Mouse (Mus musculus): ENCODE results near the gene Eif2d. TPM values are rescaled to one million over a fixed set of nuclear protein-coding genes. Genes with fewer than 3 reads are reported as not detected.

Gene Eif2d
- total RNA-seq, 1 experiment from 2014 or later = 45.0 TPM

GRCm38 (mm10) chr1:131175819-131176218 is 22.8 kb downstream of the Eif2d start:
- ATAC-seq (replicated peaks in 1 of 2; ENCODE audit: insufficient read depth in 1 of 2, low FRiP score in 2 of 2, low TSS enrichment in 1 of 2, low read depth in 1 of 2, poor library complexity in 2 of 2, severe bottlenecking in 2 of 2) = no peak

GRCm38 (mm10) chr1:131177249-131177648 is 24.3 kb downstream of the Eif2d start:
- ATAC-seq (replicated peaks in 1 of 2; ENCODE audit: insufficient read depth in 1 of 2, low FRiP score in 2 of 2, low TSS enrichment in 1 of 2, low read depth in 1 of 2, poor library complexity in 2 of 2, severe bottlenecking in 2 of 2) = no peak

GRCm38 (mm10) chr1:131178083-131178482 is 25.1 kb downstream of the Eif2d start:
- ATAC-seq (replicated peaks in 1 of 2; ENCODE audit: insufficient read depth in 1 of 2, low FRiP score in 2 of 2, low TSS enrichment in 1 of 2, low read depth in 1 of 2, poor library complexity in 2 of 2, severe bottlenecking in 2 of 2) = no peak

GRCm38 (mm10) chr1:131180386-131180785 is 27.4 kb downstream of the Eif2d start:
- ATAC-seq (replicated peaks in 1 of 2; ENCODE audit: insufficient read depth in 1 of 2, low FRiP score in 2 of 2, low TSS enrichment in 1 of 2, low read depth in 1 of 2, poor library complexity in 2 of 2, severe bottlenecking in 2 of 2) = no peak

- ATAC-seq (replicated peaks in 1 of 2; ENCODE audit: insufficient read depth in 1 of 2, low FRiP score in 2 of 2, low TSS enrichment in 1 of 2, low read depth in 1 of 2, poor library complexity in 2 of 2, severe bottlenecking in 2 of 2) = peak; percentile 60 to 71
These were observed 28.9 kb downstream of the Eif2d start for GRCm38 (mm10) chr1:131181642-131182527.

- no peak for ATAC-seq (replicated peaks in 1 of 2; ENCODE audit: insufficient read depth in 1 of 2, low FRiP score in 2 of 2, low TSS enrichment in 1 of 2, low read depth in 1 of 2, poor library complexity in 2 of 2, severe bottlenecking in 2 of 2)
These were observed 30.2 kb downstream of the Eif2d start for GRCm38 (mm10) chr1:131183201-131183600.

- ATAC-seq (replicated peaks in 1 of 2; ENCODE audit: insufficient read depth in 1 of 2, low FRiP score in 2 of 2, low TSS enrichment in 1 of 2, low read depth in 1 of 2, poor library complexity in 2 of 2, severe bottlenecking in 2 of 2) = peak; percentile 40 to 54; a peak in 2 of 4 replicates
These were observed 31.4 kb downstream of the Eif2d start for GRCm38 (mm10) chr1:131184253-131184955.

GRCm38 (mm10) chr1:131184956-131185660 is 32.1 kb downstream of the Eif2d start:
- no peak for ATAC-seq (replicated peaks in 1 of 2; ENCODE audit: insufficient read depth in 1 of 2, low FRiP score in 2 of 2, low TSS enrichment in 1 of 2, low read depth in 1 of 2, poor library complexity in 2 of 2, severe bottlenecking in 2 of 2)

- ATAC-seq (replicated peaks in 1 of 2; ENCODE audit: insufficient read depth in 1 of 2, low FRiP score in 2 of 2, low TSS enrichment in 1 of 2, low read depth in 1 of 2, poor library complexity in 2 of 2, severe bottlenecking in 2 of 2) = no peak
These were observed 33.0 kb downstream of the Eif2d start for GRCm38 (mm10) chr1:131185821-131186506.

GRCm38 (mm10) chr1:131186995-131187394 is 34.0 kb downstream of the Eif2d start:
- peak in 1 of 2 experiments; percentile 37; a peak in 1 of 4 replicates for ATAC-seq (replicated peaks in 1 of 2; ENCODE audit: insufficient read depth in 1 of 2, low FRiP score in 2 of 2, low TSS enrichment in 1 of 2, low read depth in 1 of 2, poor library complexity in 2 of 2, severe bottlenecking in 2 of 2)

- no peak for ATAC-seq (replicated peaks in 1 of 2; ENCODE audit: insufficient read depth in 1 of 2, low FRiP score in 2 of 2, low TSS enrichment in 1 of 2, low read depth in 1 of 2, poor library complexity in 2 of 2, severe bottlenecking in 2 of 2)
These were observed 34.9 kb downstream of the Eif2d start for GRCm38 (mm10) chr1:131187856-131188255.

- ATAC-seq (replicated peaks in 1 of 2; ENCODE audit: insufficient read depth in 1 of 2, low FRiP score in 2 of 2, low TSS enrichment in 1 of 2, low read depth in 1 of 2, poor library complexity in 2 of 2, severe bottlenecking in 2 of 2) = peak; percentile 45 to 51; a peak in 3 of 4 replicates
These were observed 35.7 kb downstream of the Eif2d start for GRCm38 (mm10) chr1:131188655-131189054.

GRCm38 (mm10) chr1:131193746-131194145 is 40.8 kb downstream of the Eif2d start:
- no peak for ATAC-seq (replicated peaks in 1 of 2; ENCODE audit: insufficient read depth in 1 of 2, low FRiP score in 2 of 2, low TSS enrichment in 1 of 2, low read depth in 1 of 2, poor library complexity in 2 of 2, severe bottlenecking in 2 of 2)

- no peak for ATAC-seq (replicated peaks in 1 of 2; ENCODE audit: insufficient read depth in 1 of 2, low FRiP score in 2 of 2, low TSS enrichment in 1 of 2, low read depth in 1 of 2, poor library complexity in 2 of 2, severe bottlenecking in 2 of 2)
These were observed 42.7 kb downstream of the Eif2d start for GRCm38 (mm10) chr1:131195653-131196052.

- no peak for ATAC-seq (replicated peaks in 1 of 2; ENCODE audit: insufficient read depth in 1 of 2, low FRiP score in 2 of 2, low TSS enrichment in 1 of 2, low read depth in 1 of 2, poor library complexity in 2 of 2, severe bottlenecking in 2 of 2)
These were observed 43.1 kb downstream of the Eif2d start for GRCm38 (mm10) chr1:131196107-131196506.

- no peak for ATAC-seq (replicated peaks in 1 of 2; ENCODE audit: insufficient read depth in 1 of 2, low FRiP score in 2 of 2, low TSS enrichment in 1 of 2, low read depth in 1 of 2, poor library complexity in 2 of 2, severe bottlenecking in 2 of 2)
These were observed 45.5 kb downstream of the Eif2d start for GRCm38 (mm10) chr1:131198417-131198960.

All from hematopoietic stem cell, adult 5-6 weeks (primary cell).